Mouse (Mus musculus): ENCODE results near the gene Hmgcs1.
"Not testable (repeated sequence)": the region's sequence is repeated elsewhere in the genome, so short reads cannot be mapped to it uniquely, and the experiment has no call there.

Gene Hmgcs1

GRCm38 (mm10) chr13:119690039-119690728 is at the start of gene Hmgcs1:
Hmgcs1 (plus strand) TSS chr13:119690379.
- peak; percentile 100 for DNase-seq (ENCODE audit: low read depth)

GRCm38 (mm10) chr13:119640504-119640903 is 49.7 kb upstream of the Hmgcs1 start:
- peak; percentile 75 for DNase-seq (ENCODE audit: low read depth)

GRCm38 (mm10) chr13:119641145-119641544 is 49.0 kb upstream of the Hmgcs1 start:
- DNase-seq (ENCODE audit: low read depth) = peak; percentile 48

GRCm38 (mm10) chr13:119644769-119645168 is 45.4 kb upstream of the Hmgcs1 start:
- DNase-seq (ENCODE audit: low read depth) = no peak

DNA sequence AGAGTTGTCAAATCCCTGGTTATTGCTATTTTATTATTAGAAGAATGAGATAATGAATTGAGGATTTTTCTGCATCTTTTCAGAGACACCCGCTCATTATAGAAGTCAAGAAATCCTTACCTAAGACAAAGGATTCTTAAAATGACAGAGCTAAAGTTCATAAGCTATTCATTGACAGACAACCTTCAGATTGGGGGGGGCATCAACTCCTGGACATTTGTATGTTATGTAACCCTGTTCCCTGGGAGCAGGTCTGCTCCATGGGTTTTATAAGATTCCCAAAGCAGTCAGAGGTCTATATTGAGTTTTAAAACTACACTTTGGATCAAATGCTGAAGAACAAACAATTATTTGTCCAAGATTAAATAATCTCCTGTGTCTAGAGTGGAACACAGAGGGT is 43.7 kb upstream of the Hmgcs1 start:
- no peak for DNase-seq (ENCODE audit: low read depth)

- no peak for DNase-seq (ENCODE audit: low read depth)
Measured at GRCm38 (mm10) chr13:119648891-119649698, 41.1 kb upstream of the Hmgcs1 start.

- DNase-seq (ENCODE audit: low read depth) = no peak
Measured at GRCm38 (mm10) chr13:119649699-119650046, 40.5 kb upstream of the Hmgcs1 start.

DNA sequence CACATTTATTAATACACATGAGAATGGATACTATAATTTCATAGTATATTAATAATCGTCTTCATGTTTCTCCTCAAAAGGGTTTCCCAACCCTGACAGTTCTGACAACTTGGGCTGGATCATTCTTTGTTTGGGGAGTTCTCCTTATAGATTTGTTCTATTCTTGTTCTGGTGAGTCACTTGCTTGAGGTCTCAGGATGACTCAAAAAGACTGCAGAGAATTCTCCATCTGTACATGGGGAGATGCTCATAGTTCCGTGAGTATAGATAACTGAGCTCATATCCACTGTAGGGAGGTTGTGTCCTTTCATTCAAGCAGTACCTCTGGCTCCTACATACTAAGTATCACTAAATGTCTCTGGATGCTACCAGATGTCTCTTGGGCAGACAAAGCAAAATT is 35.4 kb upstream of the Hmgcs1 start:
- DNase-seq (ENCODE audit: low read depth) = no peak

GRCm38 (mm10) chr13:119656246-119656645 is 33.9 kb upstream of the Hmgcs1 start:
- DNase-seq (ENCODE audit: low read depth) = no peak

DNA sequence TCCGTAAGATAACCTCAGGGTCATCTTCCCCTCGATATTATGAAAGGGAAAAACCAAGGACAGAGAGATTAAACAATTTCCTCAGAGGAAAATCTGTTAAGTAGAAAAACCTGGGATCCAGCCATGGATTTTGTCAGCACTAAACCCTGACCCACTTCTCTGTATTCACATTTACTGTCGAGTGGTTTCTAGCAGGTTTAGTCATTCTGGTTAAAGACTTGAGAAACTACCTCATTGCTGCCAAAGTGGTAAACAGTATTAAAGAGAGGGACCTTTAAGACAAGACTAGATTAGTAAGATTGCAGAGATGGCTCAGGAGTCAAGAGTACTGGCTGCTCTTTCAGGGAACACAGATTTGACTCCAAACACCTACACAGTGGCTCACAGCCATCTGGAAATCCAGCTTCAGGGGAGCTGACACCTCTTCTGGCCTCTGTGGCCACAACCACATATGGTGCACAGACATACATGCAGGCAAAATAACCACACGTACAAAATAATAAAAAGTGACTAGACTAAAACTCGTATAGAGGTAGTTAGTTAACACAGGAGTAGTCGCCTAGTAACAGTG is 33.2 kb upstream of the Hmgcs1 start:
- no peak for DNase-seq (ENCODE audit: low read depth)

GRCm38 (mm10) chr13:119661420-119661819 is 28.8 kb upstream of the Hmgcs1 start:
- not testable (repeated sequence) for DNase-seq (ENCODE audit: low read depth)

GRCm38 (mm10) chr13:119678794-119679193 is 11.4 kb upstream of the Hmgcs1 start:
- no peak for DNase-seq (ENCODE audit: low read depth)

DNA sequence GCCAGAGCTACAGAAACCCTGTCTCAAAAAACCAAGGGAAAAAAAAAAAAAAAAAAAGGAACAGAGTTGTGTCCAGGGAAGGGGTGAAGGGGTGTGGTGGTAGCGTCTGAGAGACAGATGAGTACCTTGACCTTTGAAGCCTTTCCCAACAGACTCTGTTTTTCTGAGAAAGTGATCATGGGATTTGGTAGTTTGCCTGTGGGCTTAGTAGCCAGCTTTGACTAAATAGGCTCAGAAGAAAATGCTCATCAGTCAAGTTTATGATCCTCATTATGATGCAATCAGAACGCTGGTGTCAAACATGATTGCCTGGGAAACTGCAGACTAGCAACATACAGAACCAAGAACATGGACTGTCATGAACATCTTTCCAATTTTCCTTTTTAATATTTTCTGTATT is 10.5 kb upstream of the Hmgcs1 start:
- no peak for DNase-seq (ENCODE audit: low read depth)

DNA sequence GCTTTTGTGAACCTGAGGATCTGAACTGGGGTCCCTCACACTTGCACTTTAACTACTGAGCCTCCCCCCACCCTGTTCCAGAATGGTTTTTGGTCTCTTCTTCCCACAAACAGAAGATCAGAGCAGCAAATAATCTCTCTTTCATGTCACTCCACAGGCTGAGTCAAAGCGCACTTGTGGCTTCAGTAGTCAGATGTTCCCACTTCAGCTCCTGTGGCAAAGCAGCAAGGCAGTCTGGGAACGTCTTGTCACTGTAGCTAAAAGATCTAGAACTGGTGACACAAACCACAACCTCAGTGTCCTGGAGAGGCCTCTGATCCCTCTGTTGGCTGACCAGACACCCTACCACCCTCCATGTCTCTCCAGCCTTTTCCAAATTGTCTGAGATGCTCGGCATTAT is 9.0 kb upstream of the Hmgcs1 start:
- peak; percentile 72 for DNase-seq (ENCODE audit: low read depth)

GRCm38 (mm10) chr13:119684416-119685177 is 5.6 kb upstream of the Hmgcs1 start:
- DNase-seq (ENCODE audit: low read depth) = no peak

DNA sequence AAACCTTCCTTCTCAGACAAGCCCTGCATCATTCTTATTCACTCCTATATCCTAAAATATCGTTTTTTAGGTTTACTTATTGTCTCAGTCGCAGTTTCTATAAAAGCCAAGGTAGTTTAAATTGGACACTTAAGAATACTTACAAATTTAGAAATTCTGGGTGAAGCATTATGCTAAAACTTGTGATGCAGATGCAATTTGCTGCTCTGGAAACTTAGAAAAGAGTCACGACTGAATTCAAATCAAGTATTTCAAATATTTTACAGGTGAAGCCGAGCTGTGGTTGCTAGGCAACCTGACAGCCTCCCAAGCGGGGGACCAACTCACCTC is 505 bp upstream of the Hmgcs1 start:
- no peak for DNase-seq (ENCODE audit: low read depth)

DNA sequence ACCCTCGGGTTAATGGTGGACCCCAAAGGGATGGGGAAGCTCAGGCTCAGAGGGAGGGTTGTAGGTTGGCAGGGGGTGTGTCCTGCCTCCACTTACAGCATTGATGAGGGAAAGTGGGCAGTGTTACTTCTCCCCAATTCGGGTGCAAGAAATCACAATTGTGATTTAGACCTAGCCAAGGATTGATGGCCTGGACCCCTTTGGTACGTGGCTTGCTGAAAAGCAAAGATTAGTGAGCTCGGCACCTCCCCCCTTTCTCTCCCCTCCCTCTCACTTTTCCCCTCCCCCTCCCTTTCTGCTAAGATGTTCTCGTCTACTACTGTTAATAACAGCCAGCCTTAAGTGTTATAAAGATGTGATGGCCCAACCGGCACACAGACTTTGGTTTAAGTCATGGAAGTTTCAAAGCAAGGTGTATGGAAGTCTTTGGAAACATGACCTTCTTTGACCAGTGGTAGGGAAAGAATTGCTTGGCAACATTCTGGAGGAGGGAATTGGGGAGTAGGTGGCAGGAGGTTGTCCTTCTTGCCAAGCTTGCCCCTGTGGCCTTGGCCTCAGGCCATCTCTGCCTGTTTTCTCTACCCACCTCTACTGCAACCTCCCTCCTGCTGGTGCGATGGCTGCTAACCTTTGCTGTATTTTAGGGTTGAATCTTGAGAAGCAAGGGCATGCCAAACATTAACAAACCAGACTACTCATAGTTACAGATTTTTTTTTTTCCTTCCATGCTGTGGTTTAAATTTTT is 869 bp downstream of the Hmgcs1 start:
- peak; percentile 57 for DNase-seq (ENCODE audit: low read depth)

- DNase-seq (ENCODE audit: low read depth) = not testable (repeated sequence)
Measured at GRCm38 (mm10) chr13:119691958-119692357, 1.8 kb downstream of the Hmgcs1 start.

GRCm38 (mm10) chr13:119695676-119696075 is 5.5 kb downstream of the Hmgcs1 start:
- peak; percentile 8 for DNase-seq (ENCODE audit: low read depth)

DNA sequence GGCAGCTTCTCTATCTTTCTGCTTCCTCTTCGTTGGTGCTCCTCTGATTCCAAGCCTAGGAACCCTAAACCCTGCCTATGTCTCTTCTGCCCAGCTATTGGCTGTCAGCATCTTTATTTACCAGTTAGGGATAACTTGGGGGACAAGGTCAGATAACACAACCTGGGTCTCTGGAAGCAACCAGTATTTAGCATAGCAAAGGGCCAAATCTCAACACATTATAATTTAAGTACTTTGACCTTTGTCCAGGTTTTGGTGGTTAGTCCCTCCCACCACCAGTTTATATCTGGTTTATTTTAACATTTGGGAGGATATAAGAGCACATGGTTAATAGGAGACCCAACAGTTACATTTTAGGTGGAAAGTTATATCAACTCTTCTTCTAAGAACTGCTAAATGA is 6.3 kb downstream of the Hmgcs1 start:
- DNase-seq (ENCODE audit: low read depth) = no peak

DNA sequence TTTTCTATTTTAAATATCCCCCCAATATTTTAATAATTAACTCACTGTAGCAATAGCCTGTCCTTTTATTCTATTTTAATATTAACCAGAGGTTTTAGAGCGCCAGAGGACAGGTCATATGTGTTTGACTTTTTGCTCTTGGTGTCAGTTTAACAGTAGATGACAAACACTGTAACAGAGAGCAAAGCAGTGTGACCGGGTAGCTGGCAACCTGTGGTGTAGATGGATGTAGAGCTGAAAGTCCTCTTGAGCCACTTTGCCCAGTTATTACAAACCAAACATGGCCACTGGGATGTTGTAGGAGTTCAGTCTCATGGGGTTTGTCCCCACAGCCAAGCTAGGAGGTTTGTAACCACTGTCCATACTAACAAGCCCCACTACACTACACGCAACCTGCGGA is 8.3 kb downstream of the Hmgcs1 start:
- peak; percentile 8 for DNase-seq (ENCODE audit: low read depth)

- DNase-seq (ENCODE audit: low read depth) = peak; percentile 9
Measured at GRCm38 (mm10) chr13:119704280-119704679, 14.1 kb downstream of the Hmgcs1 start.
